Mouse (Mus musculus): ENCODE data around the gene Nipsnap2. TPM values are rescaled to one million over a fixed set of nuclear protein-coding genes. Genes with fewer than 3 reads are reported as not detected.
A peak's percentile ranks its signal among the peaks of the same experiment; 100 is the strongest.

Gene Nipsnap2
- polyA plus RNA-seq, 2 experiments, result 15.9 to 22.6 TPM

GRCm38 (mm10) chr5:129720176-129720575 lies 4.7 kb upstream of the Nipsnap2 start:
- no peak overlapping the region for H3K27ac ChIP-seq
- H3K4me2 ChIP-seq (ENCODE audit: low read depth), result no peak overlapping the region
- peaks cover 10 to 16% of the 10 kb centered on the region in 2 experiments; a peak in 3 of 4 replicates for H3K4me1 ChIP-seq (replicated peaks; ENCODE audit: control insufficient read depth in 2 of 2, insufficient read depth in 2 of 2, low read length in 1 of 2)
- 84% methylated on average over 3 of the region's 3 CpGs for WGBS (ENCODE audit: insufficient replicate concordance)
- no peaks in the 10 kb centered on the region for H3K9me3 ChIP-seq (ENCODE audit: control insufficient read depth, low read length)
- H3K27me3 ChIP-seq (ENCODE audit: control insufficient read depth, insufficient read depth, low read length), result no peaks in the 10 kb centered on the region
- H3K36me3 ChIP-seq (replicated peaks; ENCODE audit: control insufficient read depth, insufficient read depth, low read depth), result peaks cover 23% of the 10 kb centered on the region
- no peak overlapping the region for H3K4me3 ChIP-seq (ENCODE audit: insufficient read depth in 1 of 2, low read depth in 2 of 2, low read length in 2 of 2)
- no peak for ATAC-seq (ENCODE audit: insufficient read depth)
- no peak for DNase-seq (ENCODE audit: low read depth in 3 of 3, low spot score in 3 of 3)
- no peak overlapping the region for H3K9ac ChIP-seq (replicated peaks)
- peak; percentile 40; the same call in 1 of the 2 replicates for TF ChIP-seq CTCF (IDR thresholded peaks at IDR 0.05; ENCODE audit: low read depth)
- TF ChIP-seq EP300 (IDR thresholded peaks at IDR 0.05; ENCODE audit: low read depth), result no peak

GRCm38 (mm10) chr5:129724268-129724667 lies 595 bp upstream of the Nipsnap2 start:
- no peak for TF ChIP-seq EP300 (IDR thresholded peaks at IDR 0.05; ENCODE audit: low read depth)
- no peak for TF ChIP-seq CTCF (IDR thresholded peaks at IDR 0.05; ENCODE audit: low read depth)
- peaks cover 3% of the 10 kb centered on the region; the same call in 1 of the 2 replicates for H3K36me3 ChIP-seq (replicated peaks; ENCODE audit: control insufficient read depth, insufficient read depth, low read depth)
- H3K27ac ChIP-seq, result peak overlapping the region; percentile 88
- peak overlapping the region; percentile 70 to 81 for H3K4me3 ChIP-seq (ENCODE audit: insufficient read depth in 1 of 2, low read depth in 2 of 2, low read length in 2 of 2)
- H3K27me3 ChIP-seq (ENCODE audit: control insufficient read depth, insufficient read depth, low read length), result no peaks in the 10 kb centered on the region
- no peak for DNase-seq (ENCODE audit: low read depth in 3 of 3, low spot score in 3 of 3)
- H3K9me3 ChIP-seq (ENCODE audit: control insufficient read depth, low read length), result no peaks in the 10 kb centered on the region
- peak; percentile 58 for ATAC-seq (ENCODE audit: insufficient read depth)
- H3K4me2 ChIP-seq (ENCODE audit: low read depth), result peak overlapping the region; percentile 73
- H3K9ac ChIP-seq (replicated peaks), result peak overlapping the region; percentile 95
- peaks cover 34% of the 10 kb centered on the region in 2 experiments for H3K4me1 ChIP-seq (replicated peaks; ENCODE audit: control insufficient read depth in 2 of 2, insufficient read depth in 2 of 2, low read length in 1 of 2)
- WGBS (ENCODE audit: insufficient replicate concordance), result 19% methylated on average over 4 of the region's 4 CpGs

DNA sequence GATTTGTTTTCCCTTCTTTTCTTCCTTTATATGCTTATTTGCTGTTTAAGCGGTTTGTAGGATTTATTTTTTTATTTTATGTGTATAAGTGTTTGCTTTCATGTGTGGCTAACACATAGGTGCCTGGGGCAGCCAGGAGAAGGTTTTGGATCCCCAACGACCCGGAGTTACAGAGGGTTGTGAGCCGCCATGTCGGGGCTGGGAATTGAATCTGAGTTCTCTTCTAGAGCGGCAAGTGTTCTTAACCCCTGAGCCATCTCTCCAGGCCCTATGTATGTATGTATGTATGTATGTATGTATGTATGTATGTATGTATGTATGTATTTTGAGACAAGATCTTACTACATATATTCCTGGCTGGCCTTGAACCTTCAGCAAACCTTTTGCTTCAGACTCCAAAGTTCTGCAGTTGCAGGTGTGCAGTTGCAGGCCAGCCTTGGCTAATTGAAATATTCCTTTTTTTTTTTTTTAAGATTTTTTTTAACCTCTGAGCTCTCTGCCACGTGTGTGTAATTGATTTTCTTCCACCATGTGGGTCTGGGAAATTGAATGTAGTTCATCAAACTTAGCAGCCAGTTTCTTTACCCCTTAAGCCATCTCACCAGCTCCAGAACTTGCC lies 1.0 kb downstream of the Nipsnap2 start:
- Histone ChIP-seq H3K4me2 (ENCODE audit: low read depth) (peak overlapping the region; percentile 73), H3K4me1 (replicated peaks; ENCODE audit: control insufficient read depth in 2 of 2, insufficient read depth in 2 of 2, low read length in 1 of 2) (peaks cover 49 to 50% of the 10 kb centered on the region in 2 experiments), H3K9ac (replicated peaks) (peak overlapping the region; percentile 95), H3K4me3 (ENCODE audit: insufficient read depth in 1 of 2, low read depth in 2 of 2, low read length in 2 of 2) (peak overlapping the region; percentile 70 to 81), H3K27me3 (ENCODE audit: control insufficient read depth, insufficient read depth, low read length) (no peaks in the 10 kb centered on the region), H3K36me3 (replicated peaks; ENCODE audit: control insufficient read depth, insufficient read depth, low read depth) (no peaks in the 10 kb centered on the region), H3K9me3 (ENCODE audit: control insufficient read depth, low read length) (no peaks in the 10 kb centered on the region), H3K27ac (peak overlapping the region; percentile 88)
- no peak for DNase-seq (ENCODE audit: low read depth in 3 of 3, low spot score in 3 of 3)
- no peak for ATAC-seq (ENCODE audit: insufficient read depth)
- no peak for TF ChIP-seq EP300 (IDR thresholded peaks at IDR 0.05; ENCODE audit: low read depth)
- no peak for TF ChIP-seq CTCF (IDR thresholded peaks at IDR 0.05; ENCODE audit: low read depth)
- WGBS (ENCODE audit: insufficient replicate concordance), result 17% methylated on average over 7 of the region's 7 CpGs

DNA sequence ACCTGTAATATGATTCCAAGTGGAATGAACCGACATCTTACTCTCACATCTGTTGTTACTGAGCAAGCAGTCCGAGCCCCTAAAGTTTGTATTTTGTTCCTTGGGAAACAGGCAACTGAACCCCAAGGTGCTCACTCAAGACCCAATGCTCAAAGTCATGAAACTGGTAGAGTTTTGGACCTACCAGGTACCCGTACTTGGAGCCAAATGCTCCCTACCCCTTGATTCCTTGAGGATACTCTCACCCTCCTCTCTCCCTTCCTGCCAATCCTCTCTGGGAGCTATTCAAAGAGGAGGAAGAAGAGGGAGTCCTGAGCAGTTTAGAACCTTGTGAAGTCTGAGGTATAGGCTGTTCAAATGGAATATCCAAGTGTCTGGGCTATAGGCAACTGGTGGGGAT lies 1.9 kb downstream of the Nipsnap2 start:
- no peaks in the 10 kb centered on the region for H3K27me3 ChIP-seq (ENCODE audit: control insufficient read depth, insufficient read depth, low read length)
- no peaks in the 10 kb centered on the region for H3K36me3 ChIP-seq (replicated peaks; ENCODE audit: control insufficient read depth, insufficient read depth, low read depth)
- no peak for DNase-seq (ENCODE audit: low read depth in 3 of 3, low spot score in 3 of 3)
- ATAC-seq (ENCODE audit: insufficient read depth), result no peak
- H3K4me1 ChIP-seq (replicated peaks; ENCODE audit: control insufficient read depth in 2 of 2, insufficient read depth in 2 of 2, low read length in 1 of 2), result peaks cover 52 to 53% of the 10 kb centered on the region in 2 experiments
- peak overlapping the region in 1 of 2 experiments; percentile 81; a peak in 1 of 4 replicates for H3K4me3 ChIP-seq (ENCODE audit: insufficient read depth in 1 of 2, low read depth in 2 of 2, low read length in 2 of 2)
- TF ChIP-seq EP300 (IDR thresholded peaks at IDR 0.05; ENCODE audit: low read depth) (no peak), CTCF (IDR thresholded peaks at IDR 0.05; ENCODE audit: low read depth) (no peak)
- peak overlapping the region; percentile 25; the same call in 1 of the 2 replicates for H3K27ac ChIP-seq
- H3K9ac ChIP-seq (replicated peaks), result no peak overlapping the region; the same call in 1 of the 2 replicates
- WGBS (ENCODE audit: insufficient replicate concordance), result 70% methylated on average over 3 of the region's 3 CpGs
- H3K4me2 ChIP-seq (ENCODE audit: low read depth), result peak overlapping the region; percentile 73
- no peaks in the 10 kb centered on the region for H3K9me3 ChIP-seq (ENCODE audit: control insufficient read depth, low read length)

DNA sequence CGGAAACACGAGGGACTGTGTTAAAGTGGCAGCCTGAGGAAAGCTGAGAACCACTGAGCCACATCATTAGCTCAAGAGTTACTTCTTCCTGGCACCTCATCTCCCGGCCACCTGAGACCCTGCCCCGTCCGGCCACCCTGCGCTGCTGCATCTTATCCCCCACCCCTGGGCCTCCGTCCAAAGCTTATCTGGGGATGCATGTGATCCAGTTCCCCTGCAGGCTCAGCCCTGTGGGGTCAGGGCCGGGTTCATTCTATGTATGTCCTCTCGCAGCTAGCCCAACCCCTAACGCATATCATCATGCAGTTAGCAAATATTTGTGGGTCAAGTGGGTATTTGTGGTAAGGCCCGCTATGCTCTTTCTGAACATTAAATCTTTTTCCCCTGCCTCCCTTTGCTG lies 4.4 kb downstream of the Nipsnap2 start:
- ATAC-seq (ENCODE audit: insufficient read depth), result no peak
- TF ChIP-seq CTCF (IDR thresholded peaks at IDR 0.05; ENCODE audit: low read depth) (peak; percentile 20; the same call in 1 of the 2 replicates), EP300 (IDR thresholded peaks at IDR 0.05; ENCODE audit: low read depth) (no peak)
- Histone ChIP-seq H3K27me3 (ENCODE audit: control insufficient read depth, insufficient read depth, low read length) (no peaks in the 10 kb centered on the region), H3K4me1 (replicated peaks; ENCODE audit: control insufficient read depth in 2 of 2, insufficient read depth in 2 of 2, low read length in 1 of 2) (peaks cover 44 to 47% of the 10 kb centered on the region in 2 experiments), H3K4me3 (ENCODE audit: insufficient read depth in 1 of 2, low read depth in 2 of 2, low read length in 2 of 2) (peak overlapping the region in 1 of 2 experiments; percentile 21; a peak in 2 of 4 replicates), H3K9ac (replicated peaks) (peak overlapping the region; percentile 32; the same call in 1 of the 2 replicates), H3K27ac (peak overlapping the region; percentile 60), H3K4me2 (ENCODE audit: low read depth) (peak overlapping the region; percentile 54), H3K36me3 (replicated peaks; ENCODE audit: control insufficient read depth, insufficient read depth, low read depth) (no peaks in the 10 kb centered on the region; the same call in 1 of the 2 replicates), H3K9me3 (ENCODE audit: control insufficient read depth, low read length) (no peaks in the 10 kb centered on the region)
- WGBS (ENCODE audit: insufficient replicate concordance), result 17% methylated on average over 11 of the region's 11 CpGs
- DNase-seq (ENCODE audit: low read depth in 3 of 3, low spot score in 3 of 3), result no peak
